Comparison of ENCODE assay signal across 25 mouse cellular contexts in the genomic region with DNA sequence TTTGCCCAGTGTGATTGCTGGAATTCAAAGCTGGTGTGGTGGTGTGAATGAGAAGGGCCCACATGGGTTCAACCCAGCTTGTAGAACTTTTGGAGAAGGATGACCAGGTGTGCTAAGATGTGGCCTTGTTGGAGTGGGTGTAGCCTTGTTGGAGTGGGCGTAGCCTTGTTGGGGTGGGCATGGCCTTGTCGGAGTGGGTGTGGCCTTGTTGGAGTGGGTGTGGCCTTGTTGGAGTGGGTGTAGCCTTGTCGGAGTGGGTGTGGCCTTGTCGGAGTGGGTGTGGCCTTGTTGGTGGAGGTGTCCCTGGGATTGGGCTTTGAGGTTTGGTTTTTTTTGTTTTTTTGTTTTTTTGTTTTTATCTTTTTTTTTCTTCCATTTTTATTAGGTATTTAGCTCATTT. TPM values are rescaled to one million over a fixed set of nuclear protein-coding genes. Genes with fewer than 3 reads are reported as not detected.
DNase-seq lines count a peak whose midpoint lies in the region; ATAC-seq and TF ChIP-seq lines count a peak whose summit lies in the region.
"Had no signal": no experiment of that assay in that cellular context is flagged by ENCODE, and none has a peak within 500 bp of the region (broad histone marks: within the 10 kb centered on the region; RNA-seq: fewer than 3 reads in every experiment).

No protein-coding gene starts in this region.

- no peaks in the 10 kb centered on the region for H3K9me3 ChIP-seq in ES-E14 (ENCODE audit: control insufficient read depth, insufficient read depth, low read depth, low read length)
- no peaks in the 10 kb centered on the region for H3K9me3 ChIP-seq in midbrain, embryonic 15.5 days
- H3K9me3 ChIP-seq: embryonic facial prominence, embryonic 15.5 days had no signal

- no peak overlapping the region for H3K9ac ChIP-seq in ES-E14 (ENCODE audit: insufficient read depth, low read depth, low read length, poor library complexity, severe bottlenecking)
- no peak overlapping the region for H3K9ac ChIP-seq in midbrain, embryonic 15.5 days
- H3K9ac ChIP-seq: embryonic facial prominence, embryonic 13.5 days; embryonic facial prominence, embryonic 15.5 days; forebrain, embryonic 12.5 days had no signal

- no peak overlapping the region for H3K4me3 ChIP-seq in ES-E14 (ENCODE audit: insufficient read depth in 1 of 2, low read depth in 1 of 2, low read length in 2 of 2, poor library complexity in 1 of 2, severe bottlenecking in 1 of 2)
- H3K4me3 ChIP-seq in midbrain, embryonic 15.5 days = no peak overlapping the region
- H3K4me3 ChIP-seq: embryonic facial prominence, embryonic 13.5 days; embryonic facial prominence, embryonic 15.5 days; erythroblast, embryonic 14.5 days; forebrain, embryonic 10.5 days; forebrain, embryonic 12.5 days had no signal

- H3K36me3 ChIP-seq in ES-E14 (ENCODE audit: control insufficient read depth, insufficient read depth, low read length, poor library complexity, severe bottlenecking) = no peaks in the 10 kb centered on the region
- no peaks in the 10 kb centered on the region for H3K36me3 ChIP-seq in midbrain, embryonic 15.5 days (replicated peaks)
- H3K36me3 ChIP-seq: embryonic facial prominence, embryonic 13.5 days; embryonic facial prominence, embryonic 15.5 days; forebrain, embryonic 10.5 days; forebrain, embryonic 12.5 days had no signal

- no peak overlapping the region for H3K4me2 ChIP-seq in midbrain, embryonic 15.5 days
- H3K4me2 ChIP-seq: embryonic facial prominence, embryonic 13.5 days; embryonic facial prominence, embryonic 15.5 days; forebrain, embryonic 12.5 days had no signal

- no peak overlapping the region for H3K27ac ChIP-seq in ES-E14 (ENCODE audit: insufficient read depth, low read depth, low read length, poor library complexity, severe bottlenecking)
- no peak overlapping the region for H3K27ac ChIP-seq in midbrain, embryonic 15.5 days
- H3K27ac ChIP-seq: embryonic facial prominence, embryonic 13.5 days; embryonic facial prominence, embryonic 15.5 days; forebrain, embryonic 10.5 days; forebrain, embryonic 12.5 days had no signal

- peaks cover 5% of the 10 kb centered on the region in 2 experiments; a peak in 2 of 4 replicates for H3K4me1 ChIP-seq in ES-E14 (ENCODE audit: control insufficient read depth in 2 of 2, insufficient read depth in 2 of 2, low read length in 2 of 2, poor library complexity in 1 of 2)
- 0 out of 2 replicates have a peak, but pooled peaks cover 5% of the 10 kb centered on the region for H3K4me1 ChIP-seq in midbrain, embryonic 15.5 days
- H3K4me1 ChIP-seq: embryonic facial prominence, embryonic 13.5 days; embryonic facial prominence, embryonic 15.5 days had no signal

- DNase-seq in testis, postnatal 10 days (ENCODE audit: low spot score) = peak; percentile 44
- DNase-seq in testis, postnatal 14 days (ENCODE audit: low spot score) = no peak
- DNase-seq in ES-E14 (ENCODE audit: low read depth, low spot score) = no peak
- peak; percentile 74 for DNase-seq in ZHBTc4 (ENCODE audit: low read depth, low spot score)
- DNase-seq in layer of hippocampus, adult 9-10 months (ENCODE audit: low spot score) = no peak
- DNase-seq: adrenal gland, adult 2 months; adrenal gland, postnatal 10 days; adrenal gland, postnatal 25 days; cerebellum, adult 11 months; cerebellum, adult 18-20 months; cerebellum, adult 8-10 months; cerebellum, adult 9-11 months; cerebellum, postnatal 14 days; cerebellum, postnatal 36 days; embryo, embryonic 11 days had no signal

- H3K27me3 ChIP-seq in midbrain, embryonic 15.5 days (replicated peaks) = no peaks in the 10 kb centered on the region
- H3K27me3 ChIP-seq: embryonic facial prominence, embryonic 13.5 days; embryonic facial prominence, embryonic 15.5 days; forebrain, embryonic 12.5 days had no signal

- no peak for ATAC-seq in midbrain, embryonic 15.5 days (replicated peaks)
- ATAC-seq: forebrain, embryonic 14.5 days; forebrain, embryonic 16.5 days had no signal

- in situ Hi-C loops in ES-E14 (cut with MboI; ENCODE audit: low sequenced_read_pairs in 2 of 2, unreplicated experiment in 2 of 2) = no loop called here

- 92% methylated on average over 4 of the region's 4 CpGs for WGBS in midbrain, embryonic 15.5 days

TF ChIP-seq in ES-E14, 5 proteins besides CTCF, POLR2A, EP300 and RAD21:
- TF ChIP-seq CHD2 (IDR thresholded peaks at IDR 0.05; ENCODE audit: low read depth, low read length) (no peak), ZNF384 (IDR thresholded peaks at IDR 0.05; ENCODE audit: low read depth, low read length) (peak; percentile 39; the same call in 1 of the 2 replicates)

RNA-seq across cellular contexts. Expression of gene Fam13c, which starts 55.6 kb away (rescaled TPM):
- total RNA-seq in ES-E14 (2012; rRNA removed) = 4.0 and 4.4 TPM in 2 replicates
- 31.1 and 36.0 TPM in 2 replicates for polyA plus RNA-seq in midbrain, embryonic 15.5 days (2015; fragmentation: Nextera tagmentation; extraction: Ambion mirVana)
- total RNA-seq: common myeloid progenitor, adult 5-6 weeks; MEL had no signal
- polyA plus RNA-seq: erythroblast, embryonic 14.5 days had no signal

Comparison
In these comparisons a context has a peak if more than half of its experiments do, and no peak if none do; other contexts are left out.
1. DNase-seq: peak in testis, postnatal 10 days (single experiment) and ZHBTc4 (single experiment); none in testis, postnatal 14 days (single experiment), ES-E14 (single experiment) and layer of hippocampus, adult 9-10 months (single experiment).